Mouse (Mus musculus): ENCODE measurements around the gene Spint3.

DNA sequence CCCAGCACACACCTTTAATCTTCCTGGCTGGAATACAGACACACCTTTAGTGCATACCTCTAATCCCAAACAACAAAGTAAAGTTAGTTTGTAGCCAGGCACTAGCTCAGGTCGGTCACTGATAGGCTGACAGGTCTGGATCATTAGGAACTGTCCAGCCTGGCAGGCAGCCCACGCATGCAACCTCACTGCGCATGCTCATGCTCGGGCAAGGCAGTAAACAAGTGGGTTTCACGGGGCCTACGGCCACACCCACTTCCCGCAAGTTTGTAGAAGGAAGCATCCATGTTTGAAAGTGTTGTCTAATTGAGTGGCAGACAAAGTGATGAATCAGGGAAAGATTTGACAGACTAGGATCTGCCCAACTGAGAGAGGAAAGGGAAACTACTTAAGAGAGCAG, 30.7 kb downstream of the Spint3 start:
- TF ChIP-seq GATA1 (IDR thresholded peaks at IDR 0.05; ENCODE audit: low read length) (no peak), TAL1 (IDR thresholded peaks at IDR 0.05; ENCODE audit: low read length) (no peak)

Measured in erythroblast, embryonic 14.5 days (primary cell).